Mouse (Mus musculus) MEL (cell line): ENCODE measurements around the gene Rad51b. TPM values are rescaled to one million over a fixed set of nuclear protein-coding genes. Genes with fewer than 3 reads are reported as not detected.

ENCODE experiments used
- DNase-seq: peaks from one replicate; pipeline ENCODE4 v3.0.0; 2011; ENCODE audit warnings: low read depth, low spot score
- H3K27ac ChIP-seq: 2 replicates; pipeline ENCODE4 v1.5.1; 2012; ENCODE audit warnings: low read depth, mild to moderate bottlenecking, control low read depth, low read length, moderate library complexity; ENCODE audit not compliant: control insufficient read depth
- H3K27me3 ChIP-seq, 2 experiments: fragments of 150-350 bp in 1 of 2; sonication (generic) in 1 of 2; 2 replicates each; pipeline ENCODE4 v1.6.1; 2012; ENCODE audit warnings: low read length in 2 of 2, mild to moderate bottlenecking in 2 of 2, improper control_type of control experiment in 1 of 2, moderate library complexity in 1 of 2; ENCODE audit not compliant: insufficient read depth in 2 of 2, control insufficient read depth in 1 of 2
- H3K36me3 ChIP-seq, 2 experiments: 2 replicates each; pipeline ENCODE4 v1.6.1; 2012 to 2014; ENCODE audit warnings: low read length in 2 of 2, improper control_type of control experiment in 1 of 2, inconsistent platforms in 1 of 2, mild to moderate bottlenecking in 1 of 2; ENCODE audit not compliant: insufficient read depth in 2 of 2, control insufficient read depth in 1 of 2
- H3K4me1 ChIP-seq, 2 experiments: fragments of 150-350 bp in 1 of 2; sonication (generic) in 1 of 2; 2 replicates each; pipeline ENCODE4 v1.6.1; 2012; ENCODE audit warnings: low read length in 2 of 2, improper control_type of control experiment in 1 of 2, mild to moderate bottlenecking in 1 of 2; ENCODE audit not compliant: insufficient read depth in 2 of 2, control insufficient read depth in 1 of 2
- H3K4me3 ChIP-seq, 2 experiments: fragments of 150-350 bp in 1 of 2; sonication (generic) in 1 of 2; 2 replicates each; pipeline ENCODE4 v1.5.1; 2012; ENCODE audit warnings: low read depth in 2 of 2, low read length in 2 of 2, mild to moderate bottlenecking in 2 of 2, moderate library complexity in 2 of 2, control low read depth in 1 of 2, improper control_type of control experiment in 1 of 2; ENCODE audit not compliant: control insufficient read depth in 1 of 2, insufficient read depth in 1 of 2
- H3K79me2 ChIP-seq: 2 replicates; pipeline ENCODE4 v1.6.1; 2012; ENCODE audit warnings: mild to moderate bottlenecking, low read length, moderate library complexity; ENCODE audit not compliant: control insufficient read depth, poor library complexity, insufficient read depth
- H3K9ac ChIP-seq: 2 replicates; pipeline ENCODE4 v1.6.1; 2012; ENCODE audit warnings: low read depth, mild to moderate bottlenecking, control low read depth, low read length, moderate library complexity; ENCODE audit not compliant: control insufficient read depth, poor library complexity, severe bottlenecking
- H3K9me3 ChIP-seq: fragments of 150-350 bp; sonication (generic); replicated peaks from 2 replicates; pipeline ENCODE4 v1.6.1; 2012; ENCODE audit warnings: mild to moderate bottlenecking, low read length, improper control_type of control experiment, moderate library complexity; ENCODE audit not compliant: insufficient read depth
- BHLHE40 ChIP-seq: IDR thresholded peaks from 2 replicates; pipeline ENCODE4 v1.6.1; 2012; ENCODE audit warnings: low read depth, mild to moderate bottlenecking, inconsistent platforms, low read length, improper control_type of control experiment, borderline replicate concordance
- CTCF ChIP-seq, 3 experiments: IDR thresholded peaks in 2 of 3; conservative IDR thresholded peaks in 1 of 3; 2 replicates each; pipeline ENCODE4 v1.5.1; 2011 to 2012; ENCODE audit warnings: low read length in 3 of 3, low read depth in 2 of 3, mild to moderate bottlenecking in 2 of 3, improper control_type of control experiment in 1 of 3, inconsistent platforms in 1 of 3, mixed read lengths in 1 of 3, moderate library complexity in 1 of 3; ENCODE audit not compliant: control insufficient read depth in 1 of 3, insufficient read depth in 1 of 3, poor library complexity in 1 of 3, severe bottlenecking in 1 of 3
- ELF1 ChIP-seq: IDR thresholded peaks from 2 replicates; pipeline ENCODE4 v1.6.1; 2014; ENCODE audit warnings: low read depth, mild to moderate bottlenecking, inconsistent platforms, low read length, improper control_type of control experiment, moderate library complexity
- ETS1 ChIP-seq: IDR thresholded peaks from 2 replicates; pipeline ENCODE4 v1.6.1; 2012; ENCODE audit warnings: low read depth, mild to moderate bottlenecking, inconsistent platforms, low read length, improper control_type of control experiment, moderate library complexity
- GATA1 ChIP-seq: IDR thresholded peaks from 2 replicates; pipeline ENCODE4 v1.6.1; 2011; ENCODE audit warnings: low read depth, low read length, improper control_type of control experiment
- HCFC1 ChIP-seq: IDR thresholded peaks from 2 replicates; pipeline ENCODE4 v1.6.1; 2012; ENCODE audit warnings: low read depth, mild to moderate bottlenecking, inconsistent platforms, low read length, improper control_type of control experiment, moderate library complexity
- KAT2A ChIP-seq: conservative IDR thresholded peaks from 2 replicates; pipeline ENCODE4 v1.6.1; 2012; ENCODE audit warnings: low read depth, low read length, improper control_type of control experiment, inconsistent platforms
- MAFK ChIP-seq: IDR thresholded peaks from 2 replicates; pipeline ENCODE4 v1.6.1; 2011; ENCODE audit warnings: low read depth, mild to moderate bottlenecking, low read length, improper control_type of control experiment, borderline replicate concordance
- MAX ChIP-seq: IDR thresholded peaks from 2 replicates; pipeline ENCODE4 v1.6.1; 2011; ENCODE audit warnings: low read length, improper control_type of control experiment
- MAZ ChIP-seq: IDR thresholded peaks from 2 replicates; pipeline ENCODE4 v1.6.1; 2012; ENCODE audit warnings: low read depth, mild to moderate bottlenecking, inconsistent platforms, low read length, improper control_type of control experiment
- MEF2A ChIP-seq: IDR thresholded peaks from 2 replicates; pipeline ENCODE4 v1.6.1; 2014; ENCODE audit warnings: low read depth, mild to moderate bottlenecking, inconsistent platforms, low read length, improper control_type of control experiment; ENCODE audit not compliant: poor library complexity, insufficient replicate concordance, severe bottlenecking; ENCODE audit errors: extremely low read depth
- MXI1 ChIP-seq: IDR thresholded peaks from 2 replicates; pipeline ENCODE4 v1.6.1; 2011; ENCODE audit warnings: mild to moderate bottlenecking, low read depth, low read length, improper control_type of control experiment
- MYC ChIP-seq: IDR thresholded peaks from 2 replicates; pipeline ENCODE4 v1.6.1; 2011; ENCODE audit warnings: low read depth, mild to moderate bottlenecking, low read length, improper control_type of control experiment, moderate library complexity
- NELFE ChIP-seq: IDR thresholded peaks from 2 replicates; pipeline ENCODE4 v1.6.1; 2011; ENCODE audit warnings: low read depth, low read length, improper control_type of control experiment
- RAD21 ChIP-seq: IDR thresholded peaks from 2 replicates; pipeline ENCODE4 v1.6.1; 2011; ENCODE audit warnings: mild to moderate bottlenecking, low read depth, low read length, improper control_type of control experiment
- RCOR1 ChIP-seq: IDR thresholded peaks from 2 replicates; pipeline ENCODE4 v1.6.1; 2012; ENCODE audit warnings: low read depth, mild to moderate bottlenecking, inconsistent platforms, low read length, improper control_type of control experiment
- SMC3 ChIP-seq: IDR thresholded peaks from 2 replicates; pipeline ENCODE4 v1.6.1; 2011; ENCODE audit warnings: low read depth, low read length, improper control_type of control experiment
- TCF12 ChIP-seq: IDR thresholded peaks from 2 replicates; pipeline ENCODE4 v1.6.1; 2014; ENCODE audit warnings: low read depth, mild to moderate bottlenecking, inconsistent platforms, low read length, improper control_type of control experiment, moderate library complexity
- USF2 ChIP-seq, 2 experiments: IDR thresholded peaks; 2 replicates each; pipeline ENCODE4 v1.6.1; 2011 to 2012; ENCODE audit warnings: improper control_type of control experiment in 2 of 2, low read length in 2 of 2, borderline replicate concordance in 1 of 2, inconsistent platforms in 1 of 2, low read depth in 1 of 2, mild to moderate bottlenecking in 1 of 2; ENCODE audit not compliant: insufficient read depth in 1 of 2
- ZMIZ1 ChIP-seq: IDR thresholded peaks from 2 replicates; pipeline ENCODE4 v1.6.1; 2012; ENCODE audit warnings: low read depth, mild to moderate bottlenecking, inconsistent platforms, low read length, improper control_type of control experiment, moderate library complexity
- polyA plus RNA-seq, 2 experiments: library from polyadenylated mRNA; stranded (reverse) in 1 of 2; unstranded in 1 of 2; fragments of >175 nt in 1 of 2; fragments of >200 nt in 1 of 2; gene quantifications; 2 replicates each; pipeline versions ENCODE4 v1.2.1 to v1.2.4; 2012; ENCODE audit warnings: low replicate concordance in 2 of 2, low read depth in 1 of 2; ENCODE audit not compliant: insufficient read length in 2 of 2, insufficient read depth in 1 of 2, missing spikeins in 1 of 2
- total RNA-seq: library from RNA; depleted of rRNA; stranded (reverse); fragments of 300-350 nt; gene quantifications from 2 replicates; pipeline ENCODE4 v1.2.3, GENCODE M21; 2012

Rad51b gene
- total and polyA plus RNA-seq, 3 experiments = 3.6 to 5.7 TPM; not detected in 1

DNA sequence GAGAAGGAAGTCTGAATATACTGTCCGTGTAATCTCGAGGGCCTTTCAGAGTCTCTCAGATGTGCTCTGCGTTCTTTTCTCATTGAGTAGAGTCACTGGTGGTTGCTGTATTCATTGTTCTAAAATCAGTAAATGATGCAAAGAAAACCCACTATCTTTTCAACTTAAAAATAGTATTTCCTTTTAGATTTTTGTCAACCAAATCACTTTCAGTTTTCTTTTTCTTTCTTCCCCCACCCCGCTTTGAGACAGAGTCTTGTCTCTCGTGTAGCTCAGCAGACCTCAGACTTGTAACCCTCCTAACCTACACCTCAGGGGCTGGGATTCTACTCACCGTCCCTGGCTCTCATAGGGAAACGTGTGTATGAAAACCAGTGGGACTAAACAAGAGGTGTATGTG is 145.0 kb downstream of the Rad51b start:
- Histone ChIP-seq H3K27ac (no peak overlapping the region), H3K9me3 (no peaks in the 10 kb centered on the region), H3K9ac (no peak overlapping the region), H3K4me3 (no peak overlapping the region), H3K79me2 (no peaks in the 10 kb centered on the region), H3K4me1 (no peaks in the 10 kb centered on the region), H3K36me3 (0 out of 4 replicates have a peak, but pooled peaks cover 0 to 4% of the 10 kb centered on the region in 2 experiments), H3K27me3 (no peaks in the 10 kb centered on the region)
- no peak for DNase-seq
- TF ChIP-seq MAFK (no peak), MAX (no peak), ETS1 (no peak), RAD21 (no peak), RCOR1 (no peak), ELF1 (no peak), SMC3 (no peak), MYC (no peak), GATA1 (no peak), USF2 (IDR thresholded peaks at IDR 0.05; ENCODE audit: borderline replicate concordance in 1 of 2, insufficient read depth in 1 of 2, low read depth in 1 of 2, low read length in 2 of 2) (no peak), MXI1 (no peak), CTCF (IDR thresholded peaks at IDR 0.05 in 2 of 3, conservative IDR thresholded peaks at IDR 0.05 in 1 of 3; ENCODE audit: control insufficient read depth in 1 of 3, insufficient read depth in 1 of 3, low read depth in 2 of 3, low read length in 3 of 3, poor library complexity in 1 of 3, severe bottlenecking in 1 of 3) (no peak), NELFE (no peak), MAZ (no peak)

DNA sequence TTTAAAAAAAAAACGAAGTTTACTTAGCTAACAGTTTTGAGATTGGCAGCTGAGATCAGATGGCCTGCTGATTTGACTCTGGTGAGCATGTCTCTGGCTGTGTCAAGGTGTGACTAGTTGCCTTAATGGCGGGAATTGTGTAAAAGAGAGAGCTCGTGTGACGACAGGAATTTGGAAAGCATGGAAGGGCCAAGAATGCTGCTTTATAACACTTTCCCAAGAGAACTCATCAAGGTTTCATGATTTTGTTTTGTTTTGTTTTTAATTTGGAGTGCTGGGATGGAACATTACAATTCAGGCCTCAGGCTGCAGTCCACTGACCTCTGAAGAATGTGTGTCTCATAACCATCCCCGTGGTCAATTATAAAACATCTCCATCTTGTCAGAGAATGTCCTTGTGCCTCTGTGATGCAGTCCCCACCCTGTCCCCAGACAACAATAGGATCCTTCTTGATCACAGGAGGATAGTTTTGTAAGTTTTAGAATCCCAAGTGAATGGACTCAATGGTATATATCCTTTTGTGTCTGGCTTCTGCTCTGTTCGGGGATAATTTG is 145.8 kb downstream of the Rad51b start:
- Histone ChIP-seq H3K4me3 (no peak overlapping the region), H3K36me3 (0 out of 4 replicates have a peak, but pooled peaks cover 0 to 4% of the 10 kb centered on the region in 2 experiments), H3K27ac (no peak overlapping the region), H3K9ac (no peak overlapping the region), H3K4me1 (no peaks in the 10 kb centered on the region), H3K27me3 (no peaks in the 10 kb centered on the region), H3K9me3 (no peaks in the 10 kb centered on the region), H3K79me2 (no peaks in the 10 kb centered on the region)
- no peak for DNase-seq
- TF ChIP-seq MAFK = no peak
- no peak for TF ChIP-seq KAT2A
- no peak for TF ChIP-seq MXI1
- no peak for TF ChIP-seq MEF2A
- no peak for TF ChIP-seq HCFC1
- TF ChIP-seq CTCF (IDR thresholded peaks at IDR 0.05 in 2 of 3, conservative IDR thresholded peaks at IDR 0.05 in 1 of 3; ENCODE audit: control insufficient read depth in 1 of 3, insufficient read depth in 1 of 3, low read depth in 2 of 3, low read length in 3 of 3, poor library complexity in 1 of 3, severe bottlenecking in 1 of 3) = no peak
- TF ChIP-seq ZMIZ1 = no peak
- no peak for TF ChIP-seq TCF12
- TF ChIP-seq ETS1 = no peak
- no peak for TF ChIP-seq RCOR1
- no peak for TF ChIP-seq BHLHE40
